Mouse (Mus musculus) CD4-positive naive resting alpha-beta T cell, adult 57 days (primary cell): ENCODE results near the gene Bfsp2. TPM values are rescaled to one million over a fixed set of nuclear protein-coding genes. Genes with fewer than 3 reads are reported as not detected.

ENCODE experiments used
- total RNA-seq: library from RNA; stranded (reverse); gene quantifications from one replicate; pipeline ENCODE4 v1.2.4, GENCODE M21; 2023

Bfsp2 gene
- total RNA-seq: 1.9 TPM

GRCm38 (mm10) chr9:103480044-103480576, at the start of gene Bfsp2:
Gene Bfsp2, minus strand, starts transcription at chr9:103480420.

Other genes with a start within 250 kb of the Bfsp2 start
- 20.3 TPM for gene Trf, start 250.0 kb downstream of the Bfsp2 start, total RNA-seq
- not detected for gene 1300017J02Rik, start 175.3 kb downstream of the Bfsp2 start, total RNA-seq
- gene Topbp1, start 175.2 kb downstream of the Bfsp2 start, total RNA-seq: 54.3 TPM
- 102 TPM for gene Cdv3, start 114.6 kb downstream of the Bfsp2 start, total RNA-seq